Comparison of ENCODE assay signal across 8 mouse cellular contexts in the genomic region with DNA sequence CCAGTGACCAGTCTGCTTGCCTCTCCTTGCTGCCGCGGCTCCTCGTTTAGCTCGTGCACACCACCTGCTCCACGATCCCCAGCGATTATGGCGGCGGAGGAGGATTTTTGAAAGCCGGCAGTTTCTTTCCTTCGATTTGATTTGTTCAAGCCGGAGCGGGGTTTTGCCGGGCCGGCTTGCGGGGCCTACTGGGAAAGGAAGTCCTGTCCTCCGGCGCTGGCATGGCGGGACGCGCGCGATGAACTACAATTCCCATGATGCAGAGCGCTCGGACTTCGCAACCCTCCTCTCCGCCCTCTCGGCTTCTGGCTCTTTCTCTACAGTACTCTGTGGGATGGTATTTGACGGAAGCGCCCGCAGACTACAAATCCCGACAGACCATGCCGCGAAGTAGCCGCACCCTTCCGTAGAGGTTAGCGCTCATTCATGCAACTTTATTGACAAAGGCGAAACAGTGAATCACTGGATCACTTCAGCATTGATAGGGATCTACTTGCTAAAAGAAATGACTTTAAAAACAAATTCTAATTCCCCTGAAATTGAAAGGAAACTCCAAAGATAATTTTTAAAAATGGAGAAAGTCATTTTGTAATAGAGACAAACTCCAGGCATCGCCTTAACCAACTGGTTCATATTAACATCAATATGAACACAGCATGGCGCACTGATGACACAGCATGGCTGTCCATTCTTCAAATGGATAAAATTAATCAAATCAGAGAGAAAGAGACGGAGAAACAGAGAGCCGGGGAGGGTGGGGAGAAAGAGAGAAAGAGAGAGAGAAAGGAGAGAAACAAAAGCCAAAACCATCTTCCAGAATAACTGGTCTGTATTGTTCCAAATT. TPM values are rescaled to one million over a fixed set of nuclear protein-coding genes. Genes with fewer than 3 reads are reported as not detected.
A peak's percentile ranks its signal among the peaks of the same experiment; 100 is the strongest.
DNase-seq lines count a peak whose midpoint lies in the region; ATAC-seq lines count a peak whose summit lies in the region.

No protein-coding gene starts in this region.

- H3K36me3 ChIP-seq in hindbrain, embryonic 15.5 days = no peaks in the 10 kb centered on the region

- peak; percentile 100 for ATAC-seq in hindbrain, embryonic 15.5 days (ENCODE audit: low FRiP score, low read depth)

- H3K9me3 ChIP-seq in hindbrain, embryonic 15.5 days = no peaks in the 10 kb centered on the region

- peak overlapping the region; percentile 78 for H3K27ac ChIP-seq in hindbrain, embryonic 15.5 days (replicated peaks)

- peak overlapping the region; percentile 79 for H3K9ac ChIP-seq in hindbrain, embryonic 15.5 days

- 4% methylated on average over 41 of the region's 41 CpGs for WGBS in hindbrain, embryonic 15.5 days

- H3K4me2 ChIP-seq in hindbrain, embryonic 15.5 days = peak overlapping the region; percentile 75

- DNase-seq in T-cell, adult 2 months (ENCODE audit: low spot score) = peak; percentile 99
- DNase-seq in cerebellum, postnatal 36 days = peak; percentile 97
- DNase-seq in frontal cortex, postnatal 36 days (ENCODE audit: low spot score in 2 of 2) = peak; percentile 98 to 99
- DNase-seq in left cerebral cortex, adult 11 months (ENCODE audit: low spot score) = peak; percentile 98
- peak; percentile 98 to 99 for DNase-seq in lung, postnatal 4 days
- peak; percentile 96 for DNase-seq in retina, postnatal 7 days (ENCODE audit: low read depth, low spot score)
- peak; percentile 78 for DNase-seq in urinary bladder, adult 2 months (ENCODE audit: low spot score)

- peak overlapping the region; percentile 81 for H3K4me3 ChIP-seq in hindbrain, embryonic 15.5 days

- peaks cover 26% of the 10 kb centered on the region for H3K4me1 ChIP-seq in hindbrain, embryonic 15.5 days (replicated peaks)

- H3K27me3 ChIP-seq in hindbrain, embryonic 15.5 days = no peaks in the 10 kb centered on the region

RNA-seq across cellular contexts. Expression of gene Zc3h7b, which starts 14.8 kb away (rescaled TPM):
- polyA plus RNA-seq in hindbrain, embryonic 15.5 days (2015; fragmentation: Nextera tagmentation; extraction: Ambion mirVana) = 47.6 and 49.8 TPM in 2 replicates
- 30.8 and 41.0 TPM in 2 replicates for polyA plus RNA-seq in urinary bladder, adult 2 months (2012; rRNA removed)

RNA-seq across cellular contexts. Expression of gene Rangap1, which starts 15.3 kb away (rescaled TPM):
- polyA plus RNA-seq in hindbrain, embryonic 15.5 days (2015; fragmentation: Nextera tagmentation; extraction: Ambion mirVana) = 154 and 157 TPM in 2 replicates
- polyA plus RNA-seq in urinary bladder, adult 2 months (2012; rRNA removed) = 29.4 and 31.0 TPM in 2 replicates

RNA-seq across cellular contexts. Expression of gene Chadl, which starts 32.9 kb away (rescaled TPM):
- 33.8 and 38.2 TPM in 2 replicates for polyA plus RNA-seq in hindbrain, embryonic 15.5 days (2015; fragmentation: Nextera tagmentation; extraction: Ambion mirVana)
- 3.0 and 3.9 TPM in 2 replicates for polyA plus RNA-seq in urinary bladder, adult 2 months (2012; rRNA removed)

Comparison
In these comparisons a context has a peak if more than half of its experiments do, and no peak if none do; other contexts are left out.
1. Peak in every context shown above with its lines: DNase-seq, ATAC-seq, H3K4me3 ChIP-seq and H3K27ac ChIP-seq.